Mouse (Mus musculus): ENCODE results near the gene Wipi2. TPM values are rescaled to one million over a fixed set of nuclear protein-coding genes. Genes with fewer than 3 reads are reported as not detected.

Gene Wipi2
- polyA plus RNA-seq, 1 experiment from 2014 or later, result 61.2 TPM

- no peaks in the 10 kb centered on the region for H3K36me3 ChIP-seq (replicated peaks; ENCODE audit: control insufficient read depth, insufficient read depth, low read depth, low read length)
- no peaks in the 10 kb centered on the region; the same call in 1 of the 2 replicates for H3K4me1 ChIP-seq (ENCODE audit: control insufficient read depth, insufficient read depth, low read length)
- H3K9ac ChIP-seq (replicated peaks; ENCODE audit: low read length), result no peak overlapping the region
- no peaks in the 10 kb centered on the region for H3K27me3 ChIP-seq (ENCODE audit: control insufficient read depth, insufficient read depth, low read length)
- no peak overlapping the region for H3K27ac ChIP-seq (replicated peaks; ENCODE audit: low read depth, low read length)
- H3K4me2 ChIP-seq (ENCODE audit: low read depth, low read length), result no peak overlapping the region
- 84% methylated on average over 13 of the region's 13 CpGs for WGBS
- no peak for ATAC-seq (replicated peaks; ENCODE audit: insufficient number of reproducible peaks, low FRiP score, low TSS enrichment, low read depth)
- DNase-seq (ENCODE audit: low spot score), result no peak
- H3K4me3 ChIP-seq (ENCODE audit: low read depth, low read length), result no peak overlapping the region
- no peaks in the 10 kb centered on the region for H3K9me3 ChIP-seq (replicated peaks; ENCODE audit: control insufficient read depth, low read length)
Observed at GRCm38 (mm10) chr5:142719897-142720296, 92.4 kb downstream of the Wipi2 start.

Other genes with a start within 250 kb of the Wipi2 start
- 2.9 and 3.4 TPM in 2 replicates for gene Foxk1, start 226.2 kb upstream of the Wipi2 start, polyA plus RNA-seq (2014; fragmentation: Nextera tagmentation; extraction: Ambion mirVana)
- 5.5 and 8.0 TPM in 2 replicates for gene Ap5z1, start 163.8 kb upstream of the Wipi2 start, polyA plus RNA-seq (2014; fragmentation: Nextera tagmentation; extraction: Ambion mirVana)
- gene Papolb, start 97.6 kb upstream of the Wipi2 start, polyA plus RNA-seq (2014; fragmentation: Nextera tagmentation; extraction: Ambion mirVana), result 0.21 and 0.26 TPM in 2 replicates
- gene Radil, start 76.6 kb upstream of the Wipi2 start, polyA plus RNA-seq (2014; fragmentation: Nextera tagmentation; extraction: Ambion mirVana), result 1.9 and 2.4 TPM in 2 replicates
- gene Mmd2, start 18.9 kb upstream of the Wipi2 start, polyA plus RNA-seq (2014; fragmentation: Nextera tagmentation; extraction: Ambion mirVana), result 3.9 and 5.5 TPM in 2 replicates
- gene Slc29a4, start 64.8 kb downstream of the Wipi2 start, polyA plus RNA-seq (2014; fragmentation: Nextera tagmentation; extraction: Ambion mirVana), result 9.5 and 14.4 TPM in 2 replicates
- 26.4 and 31.0 TPM in 2 replicates for gene Tnrc18, start 190.0 kb downstream of the Wipi2 start, polyA plus RNA-seq (2014; fragmentation: Nextera tagmentation; extraction: Ambion mirVana)